Mouse (Mus musculus): ENCODE measurements around the gene Phactr1.

DNA sequence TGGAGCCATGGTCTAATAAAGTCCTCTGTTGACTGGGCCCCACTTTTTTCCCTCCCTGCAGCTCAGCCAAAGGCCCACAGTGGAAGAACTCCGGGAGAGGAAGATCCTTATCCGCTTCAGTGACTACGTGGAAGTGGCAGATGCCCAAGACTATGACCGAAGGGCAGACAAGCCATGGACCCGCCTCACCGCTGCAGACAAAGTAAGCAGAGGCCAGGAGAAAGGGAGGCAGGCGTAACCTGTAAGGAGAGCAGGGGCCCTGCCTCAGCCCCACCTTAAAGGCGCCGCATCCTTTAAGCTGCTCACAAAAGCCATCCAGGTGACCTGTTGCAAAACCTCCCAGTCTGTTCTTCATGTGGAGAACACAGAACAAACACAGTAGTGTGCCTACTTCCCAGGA is 452.4 kb downstream of the Phactr1 start:
- no peak for TF ChIP-seq POLR2A (IDR thresholded peaks at IDR 0.05; ENCODE audit: borderline replicate concordance, control insufficient read depth, low read depth, low read length)
- TF ChIP-seq CTCF (IDR thresholded peaks at IDR 0.05; ENCODE audit: control insufficient read depth, insufficient read depth, low read length): no peak

All from bone marrow, adult 2 months (tissue).